Mouse (Mus musculus): ENCODE results near the gene Cdk8.

Gene Cdk8

DNA sequence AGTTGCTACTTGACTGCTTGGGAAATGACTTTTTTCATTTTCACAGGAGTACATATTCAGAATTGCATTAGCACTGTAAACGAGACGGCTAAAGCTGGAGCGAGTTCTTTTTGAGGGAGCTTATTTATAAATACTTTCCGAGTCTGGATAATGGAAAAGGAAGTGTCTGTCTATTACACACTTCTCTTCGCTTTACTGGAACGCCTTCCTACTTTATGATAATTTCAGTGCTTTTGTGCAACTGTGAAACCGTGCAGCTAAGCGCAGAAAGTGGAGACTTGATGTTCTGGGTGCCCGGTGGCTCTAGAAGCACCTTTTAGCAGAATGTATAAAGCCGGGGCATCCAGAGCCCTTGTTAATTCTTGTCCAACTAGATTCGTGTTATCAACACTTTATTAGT lies 1.8 kb downstream of the Cdk8 start:
- CTCF ChIA-PET, result no interaction called here

DNA sequence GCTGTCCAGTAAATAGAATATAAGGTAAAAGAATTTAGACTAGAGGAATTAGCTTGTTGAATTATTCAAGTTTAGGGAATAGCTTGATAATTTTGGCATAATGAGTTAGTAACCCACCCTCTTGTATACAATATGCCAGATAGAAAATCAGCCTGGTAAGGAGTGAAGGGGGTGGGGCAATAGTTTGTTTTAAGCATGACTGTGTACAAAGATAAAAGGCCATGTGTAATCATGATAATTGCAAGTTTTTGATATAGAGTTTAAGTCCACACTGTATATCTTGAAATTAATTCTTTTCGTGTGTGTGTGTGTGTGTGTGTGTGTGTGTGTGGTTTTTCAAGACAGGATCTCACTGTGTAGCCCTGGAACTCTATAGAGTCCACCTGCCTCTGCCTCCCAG lies 3.3 kb downstream of the Cdk8 start:
- CTCF ChIA-PET, result no interaction called here

DNA sequence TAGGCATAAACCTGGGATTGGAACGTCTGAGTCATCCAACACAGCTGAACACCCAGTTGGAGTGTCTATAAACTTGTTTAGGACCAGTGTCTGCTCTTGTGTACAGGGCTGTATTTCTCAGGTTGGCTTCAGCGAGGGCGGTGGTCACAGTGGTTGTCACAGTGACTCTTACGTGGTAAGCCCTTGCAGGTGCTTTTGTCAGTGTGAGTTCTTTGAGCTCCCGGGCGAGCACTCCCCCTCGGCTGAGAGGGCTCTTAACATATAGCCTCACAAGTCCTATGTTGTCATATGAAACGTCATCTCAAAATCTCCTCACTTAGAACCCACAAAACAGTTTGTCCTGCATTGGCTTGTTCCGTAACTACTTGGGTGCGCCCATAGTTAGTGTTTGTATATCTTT lies 7.2 kb downstream of the Cdk8 start:
- CTCF ChIA-PET, result no interaction called here

DNA sequence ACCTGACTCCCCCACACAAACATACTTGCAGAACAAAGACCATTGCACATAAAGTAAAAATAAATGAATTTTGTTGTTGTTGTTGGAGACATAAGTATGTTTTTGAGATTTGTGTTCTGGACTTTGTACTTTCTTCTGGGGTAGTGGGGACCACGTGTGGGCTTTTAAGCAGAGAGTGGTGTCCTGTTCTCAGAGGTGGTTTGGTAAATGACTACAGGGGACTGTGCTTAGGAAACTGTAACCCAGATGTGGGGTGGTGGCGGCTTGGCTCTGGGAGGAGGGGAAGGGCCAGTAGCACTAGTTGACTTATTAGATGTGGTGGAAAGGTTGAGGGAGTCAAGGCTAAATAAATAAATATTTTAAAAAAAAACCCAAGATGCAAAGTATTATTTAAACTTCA lies 9.7 kb downstream of the Cdk8 start:
- CTCF ChIA-PET, result no interaction called here

DNA sequence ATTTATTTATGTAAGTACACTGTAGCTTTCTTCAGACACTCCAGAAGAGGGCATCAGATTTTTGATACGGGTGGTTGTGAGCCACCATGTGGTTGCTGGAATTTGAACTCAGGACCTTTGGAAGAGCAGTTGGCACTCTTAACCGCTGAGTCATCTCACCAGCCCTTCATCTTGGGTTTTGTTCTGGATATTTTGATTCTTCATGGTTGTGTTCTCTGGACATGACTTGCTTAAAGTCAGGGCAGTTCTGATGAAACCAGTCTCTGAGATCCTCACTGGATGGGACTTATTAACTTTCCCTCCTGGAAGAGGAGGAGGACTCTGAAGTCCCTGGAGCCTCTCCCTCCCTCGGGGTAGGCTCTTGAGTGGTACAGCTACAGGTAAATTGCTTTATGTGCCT lies 10.2 kb downstream of the Cdk8 start:
- CTCF ChIA-PET, result no interaction called here

DNA sequence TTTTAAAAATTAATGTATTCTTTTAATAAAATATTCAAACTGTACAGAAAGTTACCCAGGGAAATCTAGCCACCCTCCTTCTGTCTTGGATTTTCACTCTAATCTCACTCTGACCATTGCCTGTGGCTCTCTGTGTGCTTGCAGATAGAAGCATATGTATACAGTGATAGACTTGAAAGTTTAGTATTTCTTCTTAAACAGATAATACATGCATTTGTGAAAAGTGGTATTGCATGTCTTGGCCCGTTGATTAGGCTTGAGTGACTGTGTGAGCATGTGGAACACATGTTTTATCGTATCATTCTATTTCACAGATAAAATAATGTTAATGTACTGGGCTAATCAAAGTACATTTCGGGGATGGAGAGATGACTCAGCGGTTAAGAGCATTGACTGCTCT lies 14.2 kb downstream of the Cdk8 start:
- CTCF ChIA-PET, result no interaction called here

DNA sequence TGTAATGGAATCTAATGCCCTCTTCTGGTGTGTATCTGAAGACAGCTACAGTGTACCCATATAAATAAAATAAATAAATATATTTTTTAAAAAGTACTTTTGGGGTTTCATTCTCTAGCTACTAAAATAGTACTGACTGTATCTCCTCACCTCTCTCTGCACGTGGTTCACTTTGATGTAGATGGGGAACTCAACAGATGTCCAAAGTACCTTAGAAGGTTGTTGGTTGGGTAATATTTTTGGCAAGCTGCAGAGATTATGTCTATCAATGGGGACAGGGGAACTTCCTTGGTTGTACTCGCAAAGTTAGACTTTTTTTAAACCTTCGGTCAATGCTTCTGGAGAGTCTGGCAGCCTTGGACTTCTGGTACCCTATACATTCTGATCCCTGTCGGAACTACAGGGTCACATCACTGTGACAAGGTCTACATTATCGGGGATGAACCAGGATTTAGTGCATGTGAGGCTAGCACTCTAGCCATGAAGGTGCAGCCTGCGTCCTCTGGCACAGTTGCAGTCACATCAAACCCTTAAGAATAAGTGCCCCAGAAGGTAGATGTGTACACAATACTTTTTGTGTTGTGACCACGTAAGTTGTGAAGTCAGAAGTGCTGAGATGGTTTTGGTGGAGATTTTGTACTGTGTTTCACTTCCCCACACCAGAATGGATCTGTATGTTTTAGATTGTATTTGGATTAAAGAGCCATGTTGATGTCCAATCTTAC lies 14.8 kb downstream of the Cdk8 start:
- CTCF ChIA-PET, result no interaction called here

DNA sequence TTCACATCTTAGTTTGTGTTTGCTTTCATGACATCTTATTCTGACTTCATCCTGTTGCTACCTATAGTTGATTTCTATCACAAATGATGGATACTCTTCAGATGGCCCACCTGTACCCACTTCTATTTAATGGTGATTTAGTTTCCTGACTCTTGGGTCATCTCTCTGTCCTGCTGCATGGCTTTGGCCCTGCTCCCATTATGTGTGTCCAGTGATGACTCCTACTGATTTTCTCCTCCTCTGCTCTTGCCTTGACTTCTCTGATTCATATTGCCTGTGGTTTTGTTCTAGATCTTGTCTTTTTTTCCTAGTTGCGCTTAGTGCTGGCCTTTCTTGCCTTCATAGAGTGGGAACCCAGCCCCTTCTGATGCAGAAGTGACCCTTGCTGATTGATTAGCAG lies 15.4 kb downstream of the Cdk8 start:
- CTCF ChIA-PET, result no interaction called here

DNA sequence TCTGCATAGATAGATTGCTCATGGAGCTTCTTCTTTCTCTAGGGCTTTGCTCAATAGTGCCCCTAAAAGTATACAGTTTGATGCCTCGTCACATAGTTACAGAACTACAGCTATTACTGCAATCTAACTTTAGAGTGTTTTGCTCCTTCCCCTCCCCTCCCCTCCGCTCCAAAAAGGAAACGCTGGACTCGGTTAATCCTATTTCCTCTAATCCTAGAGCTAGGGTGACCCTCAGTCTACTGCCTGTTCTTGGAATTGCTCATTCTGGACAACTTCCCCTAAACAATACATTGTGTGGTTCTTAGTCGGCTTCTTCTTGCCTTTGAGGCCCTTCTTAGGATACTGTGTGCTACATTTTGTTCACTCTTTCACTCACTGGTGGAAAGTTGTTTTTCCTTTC lies 16.7 kb downstream of the Cdk8 start:
- CTCF ChIA-PET, result no interaction called here

DNA sequence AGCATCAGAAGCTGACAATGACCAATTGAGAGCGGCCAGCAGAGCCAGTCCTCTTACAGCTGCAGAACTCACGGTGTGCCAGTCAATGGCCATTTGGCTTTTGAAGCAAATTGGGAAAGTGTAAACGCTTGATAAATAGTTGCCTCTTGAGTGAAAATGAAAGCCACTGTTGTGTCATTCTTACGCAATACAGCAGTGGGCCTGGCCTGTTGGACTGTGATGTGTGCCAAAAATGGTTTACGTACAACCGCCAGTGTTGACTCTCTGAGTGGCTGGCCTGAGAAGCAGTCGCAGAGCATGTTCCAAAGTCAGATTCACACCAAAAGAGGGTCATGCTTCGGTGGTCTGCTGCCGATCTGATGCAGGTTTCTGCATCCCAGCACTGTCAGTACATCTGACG lies 17.7 kb downstream of the Cdk8 start:
- CTCF ChIA-PET, result no interaction called here

DNA sequence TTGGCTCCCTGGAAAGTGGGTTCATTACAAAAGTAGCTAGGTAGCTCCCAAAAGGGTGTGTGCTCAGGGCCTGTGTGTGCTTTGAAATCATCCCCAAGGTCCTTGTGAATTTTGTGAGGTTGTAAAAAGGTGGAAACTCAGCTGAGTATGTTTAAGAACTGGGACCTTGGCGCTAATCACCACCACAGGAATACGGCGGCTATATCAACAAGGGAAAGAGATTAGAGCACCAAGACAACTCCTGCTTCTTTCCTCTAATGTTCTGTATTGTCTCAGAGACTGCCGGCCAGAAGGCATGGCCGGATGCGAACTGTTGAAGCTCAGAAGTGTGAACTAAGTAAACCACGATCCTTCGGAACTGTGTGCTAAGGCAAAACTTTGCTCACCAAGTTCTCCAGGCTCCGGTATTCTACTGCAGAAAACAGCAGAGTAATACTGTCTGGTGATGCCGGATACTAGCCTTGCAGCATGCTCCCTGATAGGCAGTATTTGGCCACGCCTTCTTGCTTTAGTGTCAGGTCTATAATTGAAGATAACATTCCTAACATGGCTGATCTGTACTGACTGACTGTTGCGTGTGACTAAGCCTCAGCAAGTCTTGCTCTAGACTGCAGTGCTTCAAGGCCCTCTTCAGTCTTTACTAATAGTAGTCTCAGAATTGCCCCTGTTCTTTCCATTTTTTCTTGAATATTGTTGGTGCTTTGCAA lies 19.5 kb downstream of the Cdk8 start:
- CTCF ChIA-PET, result interaction anchor here (0.7 kb wide), 1 partner anchor 1270 kb away, joined by 3 read pairs; no protein-coding TSS in a partner anchor

DNA sequence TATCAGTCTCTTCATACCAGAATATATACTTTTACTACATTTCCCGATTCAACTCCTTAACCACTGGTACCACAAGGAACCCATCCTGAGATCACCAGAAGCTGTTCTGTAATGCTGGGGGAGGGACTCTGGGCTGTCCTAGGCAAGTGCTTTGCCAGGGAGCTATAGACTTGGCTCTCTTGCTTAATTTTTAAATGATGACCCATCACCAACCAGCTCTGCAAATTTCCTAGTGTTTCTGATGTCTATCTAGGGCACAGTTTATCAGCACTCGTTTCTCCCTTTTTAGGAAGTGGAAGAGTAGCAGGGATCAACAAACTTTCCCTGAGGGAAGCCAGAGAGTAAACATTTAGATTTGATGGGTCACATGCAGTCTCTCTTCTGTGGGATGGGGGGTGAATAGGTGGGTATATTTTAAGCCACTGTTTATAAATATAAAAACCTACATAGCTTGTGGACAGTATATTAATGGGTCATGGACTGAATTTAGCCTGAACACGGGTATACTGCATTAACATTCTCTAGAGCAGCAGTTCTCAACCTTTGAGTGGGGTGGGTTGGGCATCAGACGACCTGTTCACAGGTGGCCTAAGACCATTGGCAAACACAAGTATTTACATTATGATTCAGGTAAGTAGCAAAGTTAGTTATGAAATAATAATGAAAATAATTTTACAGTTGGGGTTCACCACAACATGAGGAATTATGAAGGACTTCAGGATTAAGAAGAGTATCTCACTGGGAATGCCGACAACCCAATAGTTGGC lies 20.8 kb downstream of the Cdk8 start:
- CTCF ChIA-PET, result no interaction called here

DNA sequence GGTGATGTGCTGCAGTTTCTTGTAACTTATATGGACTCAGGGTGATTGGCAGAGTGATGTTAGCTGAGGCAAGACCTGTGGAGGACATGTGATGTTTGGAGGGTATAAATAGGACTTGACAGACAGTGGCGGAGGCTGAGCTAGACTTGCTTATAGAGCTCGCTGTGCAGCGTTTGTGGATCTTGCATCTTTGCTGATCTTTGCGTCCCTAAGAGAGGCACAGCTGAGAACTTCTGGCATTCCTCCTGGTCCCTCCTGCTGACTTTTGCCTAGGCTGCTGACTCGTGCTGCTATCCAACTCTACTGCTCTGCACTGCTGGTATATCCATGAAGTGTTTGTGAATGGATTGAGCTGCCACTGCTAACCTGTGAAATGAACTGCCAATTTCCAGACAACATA lies 22.6 kb downstream of the Cdk8 start:
- CTCF ChIA-PET, result no interaction called here

DNA sequence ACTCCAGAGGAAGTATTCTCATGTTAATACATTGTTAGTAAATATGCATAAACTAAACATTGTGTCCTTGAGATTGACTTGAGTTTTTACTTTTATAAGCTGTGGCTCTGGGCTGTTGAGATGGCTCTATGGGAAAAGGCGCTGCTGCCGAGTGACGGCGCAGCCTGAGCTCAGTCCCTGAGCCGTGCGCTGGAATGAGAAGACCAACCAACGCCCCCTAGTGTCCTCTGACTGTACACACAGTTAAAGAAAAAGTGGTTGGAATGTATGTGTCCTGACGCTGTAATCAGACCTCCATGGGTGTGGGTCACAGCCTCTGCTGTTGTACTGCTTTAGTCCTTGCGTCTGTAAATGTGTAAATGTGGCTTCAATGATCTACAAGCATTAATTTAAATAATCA lies 29.0 kb downstream of the Cdk8 start:
- CTCF ChIA-PET, result interaction anchor here (1.2 kb wide), 1 partner anchor 53 kb away, joined by 3 read pairs; no protein-coding TSS in a partner anchor

DNA sequence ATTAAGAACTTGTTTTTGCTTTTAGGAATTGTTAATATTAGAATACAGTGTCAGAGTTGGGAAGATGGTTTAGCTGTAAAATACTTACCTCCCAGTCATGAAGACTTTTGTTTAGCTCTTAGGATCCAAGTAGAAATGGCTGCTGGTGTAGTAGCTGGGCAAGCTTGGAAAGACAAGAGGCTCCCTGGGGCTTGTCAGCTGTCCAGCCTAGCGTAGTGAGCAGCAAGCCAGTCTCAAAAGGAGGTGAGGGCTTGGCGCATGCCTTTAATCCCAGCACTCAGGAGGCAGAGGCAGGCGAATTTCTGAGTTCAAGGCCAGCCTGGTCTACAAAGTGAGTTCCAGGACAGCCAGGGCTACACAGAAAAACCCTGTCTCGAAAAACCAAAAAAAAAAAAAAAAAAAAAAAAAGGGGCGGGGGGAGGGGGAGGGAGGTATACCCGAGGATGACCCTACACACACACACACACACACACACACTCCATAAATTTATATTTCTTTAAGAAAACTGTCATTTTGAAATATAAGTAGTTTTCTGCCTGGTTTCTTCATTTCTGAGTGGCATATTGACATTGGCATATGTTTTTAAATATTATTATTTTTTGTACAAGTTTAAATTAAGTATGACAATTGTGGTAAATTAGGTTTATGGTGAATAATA lies 35.0 kb downstream of the Cdk8 start:
- CTCF ChIA-PET, result no interaction called here

DNA sequence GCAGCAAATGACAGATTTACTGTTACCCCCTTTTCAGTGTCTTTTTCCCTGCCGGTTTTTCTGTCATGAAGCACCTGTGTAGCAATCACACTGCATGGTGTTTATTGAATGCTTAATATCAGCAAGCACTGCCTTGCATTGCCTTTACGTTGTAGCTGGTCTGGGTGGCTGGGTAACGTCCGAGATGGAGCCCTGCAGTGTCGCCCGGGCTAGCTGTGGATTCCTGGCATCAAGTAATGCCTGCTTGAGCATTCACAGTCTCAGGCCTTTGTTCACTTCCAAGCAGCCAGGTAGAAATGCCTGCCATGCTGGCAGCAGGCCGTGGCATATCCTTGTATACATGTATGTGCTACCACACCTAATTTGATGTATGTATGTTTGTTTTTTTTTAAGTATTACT lies 36.7 kb downstream of the Cdk8 start:
- CTCF ChIA-PET, result no interaction called here

DNA sequence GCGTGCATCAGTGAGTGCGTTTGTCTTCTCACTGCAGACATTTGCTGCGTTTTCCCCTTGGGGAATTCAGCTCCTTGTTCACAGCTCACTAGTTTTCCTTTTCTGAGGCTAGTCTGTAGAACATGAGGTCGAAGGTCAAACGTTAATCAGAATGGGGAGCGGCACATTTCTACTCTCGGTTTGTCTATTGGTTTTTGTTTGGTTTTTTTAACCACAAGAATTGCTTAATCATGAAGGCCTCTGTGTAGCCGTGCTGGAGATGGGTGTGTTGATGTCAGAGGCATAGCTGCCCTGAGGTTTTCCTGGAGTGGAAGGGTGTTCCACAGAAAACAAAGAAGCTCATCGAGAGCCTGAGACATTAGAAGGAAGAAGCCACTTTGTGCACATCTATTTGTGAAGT lies 39.6 kb downstream of the Cdk8 start:
- CTCF ChIA-PET, result no interaction called here

DNA sequence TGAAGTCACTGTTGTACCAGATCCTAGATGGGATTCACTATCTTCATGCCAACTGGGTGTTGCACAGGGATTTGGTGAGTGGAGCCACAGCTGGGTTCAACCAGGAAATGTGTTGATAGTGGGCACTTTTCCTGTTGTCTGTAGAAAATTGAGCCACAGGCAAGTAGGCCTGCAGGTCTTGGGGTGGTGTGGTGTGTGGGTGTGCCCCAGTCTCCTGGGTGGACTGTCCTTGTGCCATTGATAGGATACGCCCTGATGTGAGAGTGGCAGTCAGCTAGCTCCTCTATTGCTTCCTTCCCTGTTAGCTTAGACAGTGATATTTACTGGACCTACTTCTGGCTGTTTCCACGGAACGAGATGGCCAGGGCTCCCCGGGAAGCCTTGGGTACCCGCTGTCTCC lies 40.6 kb downstream of the Cdk8 start:
- CTCF ChIA-PET, result no interaction called here

DNA sequence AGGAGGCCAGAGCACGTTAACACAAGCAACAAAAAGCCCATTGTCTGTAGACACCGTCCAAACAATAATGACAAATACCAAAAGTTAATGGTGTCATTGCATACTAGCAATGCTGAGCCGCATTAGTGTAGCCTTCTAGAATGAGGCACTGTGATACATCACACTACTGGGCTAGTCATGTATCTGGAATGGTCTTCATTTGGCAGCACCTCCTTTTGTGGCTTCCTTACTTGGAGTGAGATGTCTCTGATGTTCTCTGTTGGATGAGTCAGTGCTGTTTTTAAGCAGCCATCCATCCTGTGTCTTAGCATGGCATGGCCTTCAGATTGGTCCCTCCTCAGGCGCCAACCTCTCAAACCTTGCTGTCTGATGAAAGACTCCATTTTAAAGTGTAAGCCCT lies 42.1 kb downstream of the Cdk8 start:
- CTCF ChIA-PET, result no interaction called here

DNA sequence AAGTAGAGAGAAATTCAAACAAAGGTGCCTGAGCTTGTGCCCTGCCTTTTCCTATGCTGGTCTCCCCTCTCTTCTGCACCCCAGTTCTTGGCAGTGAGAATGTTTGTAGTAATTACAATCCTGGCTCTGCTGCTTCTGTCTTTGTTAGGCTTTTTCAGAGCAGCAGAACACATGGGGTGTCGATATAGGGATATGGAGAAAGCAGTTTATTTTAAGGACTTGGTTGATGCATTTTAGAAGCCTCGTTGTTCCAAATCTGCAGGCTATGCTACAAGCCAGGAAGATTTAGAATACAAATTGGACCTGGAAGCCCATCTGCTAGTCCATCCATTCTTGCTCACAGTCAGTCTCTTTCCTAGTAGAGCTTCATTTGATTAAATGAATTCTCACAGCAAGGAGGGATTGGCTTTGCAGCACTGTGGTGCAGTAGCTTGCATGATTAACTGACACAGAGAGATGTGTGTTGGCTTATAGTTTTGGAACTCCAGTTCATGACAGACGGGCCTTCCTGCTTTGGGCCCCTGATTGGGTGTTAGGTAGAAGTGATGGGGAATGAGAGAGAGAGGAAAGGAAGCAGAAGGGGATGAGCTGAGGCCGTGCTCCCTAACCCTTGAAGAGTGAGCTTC lies 43.5 kb downstream of the Cdk8 start:
- CTCF ChIA-PET, result no interaction called here

DNA sequence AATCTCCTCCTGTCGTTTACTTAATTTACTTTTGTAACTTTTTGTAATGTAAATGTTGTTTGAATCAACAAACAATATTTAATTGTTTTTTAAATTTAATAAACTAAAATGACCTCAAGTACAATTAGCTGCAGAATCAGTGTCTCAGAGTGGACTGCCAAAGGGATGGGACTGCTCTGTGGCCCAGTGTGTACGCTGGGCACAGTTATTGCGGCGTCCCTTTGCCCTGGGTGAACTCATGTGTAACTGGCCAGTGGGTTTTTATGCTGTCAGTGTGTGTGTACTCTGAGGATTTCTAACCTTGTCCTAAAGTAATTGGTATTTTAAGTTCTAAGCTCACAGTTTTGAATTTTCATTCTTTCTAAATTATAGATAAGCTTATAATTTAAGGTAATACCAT lies 46.5 kb downstream of the Cdk8 start:
- CTCF ChIA-PET, result no interaction called here

DNA sequence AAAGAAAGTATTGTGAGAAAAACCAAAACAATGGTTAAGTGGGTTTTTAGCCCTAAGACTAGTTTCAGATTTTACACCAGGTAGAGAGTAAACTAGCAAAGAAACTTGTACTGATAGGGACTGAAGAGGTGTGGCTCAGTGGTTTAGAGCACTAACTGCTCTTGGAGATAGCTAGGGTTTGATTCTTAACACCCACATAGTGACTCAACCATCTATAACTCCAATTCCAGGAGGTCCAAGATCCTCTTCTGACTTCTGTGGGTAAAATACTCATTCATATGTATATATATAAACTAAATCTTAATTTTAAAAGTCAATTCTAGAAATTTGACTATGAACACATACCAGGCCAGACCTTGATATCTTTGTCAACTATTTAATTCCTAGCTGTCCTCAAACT lies 49.0 kb downstream of the Cdk8 start:
- CTCF ChIA-PET, result no interaction called here

Data from spleen, embryonic (tissue).